Mouse (Mus musculus) intestine, embryonic 14.5 days (tissue): ENCODE measurements around the gene Anapc15-ps. TPM values are rescaled to one million over a fixed set of nuclear protein-coding genes. Genes with fewer than 3 reads are reported as not detected.

Source experiments
- ATAC-seq: fragments of 200-750 bp; cut with Nextera tagmentation; replicated peaks from 2 replicates; pipeline ENCODE4 v1.8.0; 2017; ENCODE audit warnings: low read depth, moderate number of reproducible peaks, moderate TSS enrichment, moderate library complexity; ENCODE audit not compliant: low FRiP score, low TSS enrichment
- DNase-seq: peaks from one replicate; pipeline ENCODE4 v3.0.0-alpha.2; 2018; ENCODE audit warnings: low spot score
- H3K27ac ChIP-seq: fragments of 300-500 bp; sonication (generic); 2 replicates; pipeline ENCODE4 v1.5.1; 2014; ENCODE audit warnings: low read depth, mild to moderate bottlenecking, control low read depth
- H3K27me3 ChIP-seq: fragments of 300-500 bp; sonication (generic); replicated peaks from 2 replicates; pipeline ENCODE4 v1.6.1; 2014; ENCODE audit warnings: low read length, control low read depth; ENCODE audit not compliant: control insufficient read depth, insufficient read depth
- H3K36me3 ChIP-seq: fragments of 300-500 bp; sonication (generic); 2 replicates; pipeline ENCODE4 v1.6.1; 2014; ENCODE audit warnings: low read length, control low read depth; ENCODE audit not compliant: control insufficient read depth, insufficient read depth
- H3K4me1 ChIP-seq: fragments of 300-500 bp; sonication (generic); replicated peaks from 2 replicates; pipeline ENCODE4 v1.6.1; 2014; ENCODE audit warnings: low read length, control low read depth, mixed read lengths; ENCODE audit not compliant: control insufficient read depth, insufficient read depth
- H3K4me2 ChIP-seq: fragments of 300-500 bp; sonication (generic); 2 replicates; pipeline ENCODE4 v1.6.1; 2014; ENCODE audit warnings: low read length
- H3K4me3 ChIP-seq: fragments of 300-500 bp; sonication (generic); 2 replicates; pipeline ENCODE4 v1.5.1; 2014; ENCODE audit warnings: low read depth, low read length, control low read depth, mixed read lengths
- H3K9ac ChIP-seq: fragments of 300-500 bp; sonication (generic); 2 replicates; pipeline ENCODE4 v1.6.1; 2014; ENCODE audit warnings: mild to moderate bottlenecking, low read length
- H3K9me3 ChIP-seq: fragments of 300-500 bp; sonication (generic); 2 replicates; pipeline ENCODE4 v1.6.1; 2016; ENCODE audit warnings: low read length, control low read depth; ENCODE audit not compliant: control insufficient read depth
- WGBS: fragments of 180-500 bp; shearing (Covaris S2); extraction: QIAGEN DNeasy Blood & Tissue Kit; methylation state at CpG from one replicate; pipeline ENCODE4 v1.1.7; 2014; 5-methylcytosine and 5-hydroxymethylcytosine counted together
- polyA plus RNA-seq: library from polyadenylated mRNA; unstranded; fragments of >200 nt; fragmentation: Nextera tagmentation; extraction: Ambion mirVana; gene quantifications from 2 replicates; pipeline ENCODE4 v1.2.1, GENCODE M21; 2014

Gene Anapc15-ps
- polyA plus RNA-seq, 1 experiment from 2014 or later, result not detected

DNA sequence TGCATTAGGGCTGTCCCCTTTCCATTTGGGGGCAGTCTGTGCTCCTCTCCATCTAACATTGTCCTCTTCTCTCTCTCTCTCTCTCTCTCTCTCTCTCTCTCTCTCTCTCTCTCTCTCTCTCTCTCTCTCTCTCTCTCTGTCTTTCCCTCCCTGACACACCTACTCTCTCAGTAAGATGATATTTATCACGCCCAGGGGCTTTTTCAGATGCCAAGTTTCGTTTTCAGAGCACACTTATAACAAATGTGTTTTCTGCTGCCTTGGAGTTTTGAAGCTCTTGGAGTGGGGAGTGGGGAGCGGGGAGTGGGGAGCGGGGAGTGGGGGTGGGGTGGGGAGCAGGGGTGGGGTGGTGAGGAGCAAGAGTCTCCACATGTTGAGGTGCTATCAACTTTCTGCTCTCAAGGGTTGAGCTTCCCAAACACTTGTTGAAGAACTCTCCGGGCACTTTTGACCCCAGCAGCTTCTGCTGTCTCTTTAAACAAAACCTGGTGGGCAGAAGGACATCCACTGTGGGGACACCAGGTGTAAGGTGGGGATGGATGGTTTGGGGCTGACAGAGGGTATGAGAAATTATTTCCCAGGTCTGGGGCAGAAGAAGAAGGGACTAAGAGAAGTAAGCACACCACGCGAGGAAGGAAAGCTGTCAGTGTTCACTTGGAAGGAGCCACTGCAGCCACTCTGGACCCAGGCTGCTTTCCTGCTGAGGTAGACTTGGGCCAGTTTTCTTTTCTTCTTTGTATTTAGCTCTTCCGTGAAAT is 36.8 kb upstream of the Anapc15-ps start:
- Histone ChIP-seq H3K27ac (no peak overlapping the region), H3K4me3 (no peak overlapping the region), H3K36me3 (no peaks in the 10 kb centered on the region), H3K4me1 (no peaks in the 10 kb centered on the region; the same call in 1 of the 2 replicates), H3K9ac (no peak overlapping the region), H3K9me3 (no peaks in the 10 kb centered on the region), H3K4me2 (no peak overlapping the region), H3K27me3 (no peaks in the 10 kb centered on the region)
- ATAC-seq, result no peak
- 72% methylated on average over 8 of the region's 8 CpGs for WGBS
- DNase-seq, result no peak

- no peak for DNase-seq
Observed at GRCm38 (mm10) chr10:95709143-95709880, 36.1 kb upstream of the Anapc15-ps start.

DNA sequence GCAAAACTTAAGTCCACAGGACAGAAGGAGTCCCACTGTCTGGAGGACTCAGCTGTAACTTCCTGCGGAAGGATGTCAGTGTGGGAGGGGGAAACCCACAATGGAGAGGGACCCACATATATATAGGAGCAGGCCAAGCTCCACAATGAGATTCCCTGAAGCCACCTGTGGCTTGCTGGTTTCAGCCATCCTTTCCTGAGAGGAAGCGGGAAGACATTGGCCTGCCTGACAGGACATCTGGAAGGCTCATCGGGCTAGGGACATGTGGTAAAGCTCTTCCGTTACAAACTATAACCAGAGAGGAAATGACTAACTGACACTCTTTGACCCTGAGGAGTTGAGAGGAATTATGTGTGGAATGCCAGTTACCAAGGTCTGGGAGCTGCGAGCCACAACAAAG is 34.8 kb upstream of the Anapc15-ps start:
- Histone ChIP-seq H3K27ac (no peak overlapping the region), H3K4me1 (no peaks in the 10 kb centered on the region; the same call in 1 of the 2 replicates), H3K9me3 (no peaks in the 10 kb centered on the region), H3K27me3 (no peaks in the 10 kb centered on the region), H3K4me2 (no peak overlapping the region), H3K4me3 (no peak overlapping the region), H3K9ac (no peak overlapping the region), H3K36me3 (no peaks in the 10 kb centered on the region)
- 47% methylated on average over 5 of the region's 5 CpGs for WGBS
- DNase-seq (no peak), ATAC-seq (no peak)

More at GRCm38 (mm10) chr10:95709143-95709880, 36.1 kb upstream of the Anapc15-ps start:
- ATAC-seq, result no peak
- WGBS, result 65% methylated on average over 10 of the region's 10 CpGs
- no peaks in the 10 kb centered on the region; the same call in 1 of the 2 replicates for H3K4me1 ChIP-seq
- H3K9me3 ChIP-seq, result no peaks in the 10 kb centered on the region
- H3K4me3 ChIP-seq, result no peak overlapping the region
- H3K36me3 ChIP-seq, result no peaks in the 10 kb centered on the region
- H3K27ac ChIP-seq, result no peak overlapping the region
- H3K4me2 ChIP-seq, result no peak overlapping the region
- H3K9ac ChIP-seq, result no peak overlapping the region
- no peaks in the 10 kb centered on the region for H3K27me3 ChIP-seq

DNA sequence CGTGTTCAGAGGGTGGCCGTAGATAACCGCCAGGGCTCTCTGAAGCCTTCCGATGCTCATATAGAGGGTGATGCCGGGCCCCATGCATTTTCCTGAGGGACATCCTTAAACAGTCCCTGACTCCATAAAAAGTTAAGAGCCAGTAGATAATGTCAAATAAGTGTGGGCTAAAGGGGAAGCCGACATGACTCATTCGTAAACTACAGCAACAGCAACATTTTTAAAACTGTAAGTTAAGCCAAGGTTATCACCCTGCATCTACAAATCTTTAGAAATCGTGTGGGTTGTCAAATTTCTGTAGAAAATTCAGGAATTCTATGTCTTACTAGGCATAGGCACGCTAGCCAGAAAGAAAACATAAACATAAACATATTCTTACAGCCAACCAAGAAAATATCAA is 33.6 kb upstream of the Anapc15-ps start:
- DNase-seq (no peak), ATAC-seq (no peak)
- Histone ChIP-seq H3K4me2 (no peak overlapping the region), H3K4me3 (no peak overlapping the region), H3K4me1 (no peaks in the 10 kb centered on the region; the same call in 1 of the 2 replicates), H3K9ac (no peak overlapping the region), H3K9me3 (no peaks in the 10 kb centered on the region), H3K36me3 (no peaks in the 10 kb centered on the region), H3K27me3 (no peaks in the 10 kb centered on the region), H3K27ac (no peak overlapping the region)
- 84% methylated on average over 9 of the region's 9 CpGs for WGBS

GRCm38 (mm10) chr10:95705747-95706146 is 32.5 kb upstream of the Anapc15-ps start:
- H3K4me1 ChIP-seq, result no peaks in the 10 kb centered on the region
- ATAC-seq (no peak), DNase-seq (no peak)
- H3K36me3 ChIP-seq, result no peaks in the 10 kb centered on the region
- H3K27me3 ChIP-seq, result no peaks in the 10 kb centered on the region
- H3K4me2 ChIP-seq, result no peak overlapping the region
- H3K9ac ChIP-seq, result no peak overlapping the region
- H3K27ac ChIP-seq, result no peak overlapping the region
- 79% methylated on average over 3 of the region's 3 CpGs for WGBS
- no peaks in the 10 kb centered on the region for H3K9me3 ChIP-seq
- no peak overlapping the region for H3K4me3 ChIP-seq

GRCm38 (mm10) chr10:95704847-95705246 is 31.6 kb upstream of the Anapc15-ps start:
- Histone ChIP-seq H3K4me3 (no peak overlapping the region), H3K4me2 (no peak overlapping the region), H3K27ac (no peak overlapping the region), H3K9me3 (no peaks in the 10 kb centered on the region), H3K4me1 (no peaks in the 10 kb centered on the region), H3K27me3 (no peaks in the 10 kb centered on the region), H3K36me3 (no peaks in the 10 kb centered on the region), H3K9ac (no peak overlapping the region)
- WGBS, result 91% methylated on average over 6 of the region's 6 CpGs
- no peak for DNase-seq
- no peak for ATAC-seq

GRCm38 (mm10) chr10:95703730-95704129 is 30.5 kb upstream of the Anapc15-ps start:
- Histone ChIP-seq H3K9me3 (no peaks in the 10 kb centered on the region), H3K36me3 (no peaks in the 10 kb centered on the region), H3K4me3 (no peak overlapping the region), H3K4me1 (no peaks in the 10 kb centered on the region), H3K9ac (no peak overlapping the region), H3K27ac (no peak overlapping the region), H3K27me3 (no peaks in the 10 kb centered on the region), H3K4me2 (no peak overlapping the region)
- ATAC-seq (no peak), DNase-seq (no peak)
- WGBS, result 87% methylated on average over 5 of the region's 5 CpGs

- no peak overlapping the region for H3K4me2 ChIP-seq
- no peaks in the 10 kb centered on the region for H3K4me1 ChIP-seq
- no peaks in the 10 kb centered on the region for H3K27me3 ChIP-seq
- H3K27ac ChIP-seq, result no peak overlapping the region
- no peak overlapping the region for H3K4me3 ChIP-seq
- no peaks in the 10 kb centered on the region for H3K9me3 ChIP-seq
- H3K36me3 ChIP-seq, result no peaks in the 10 kb centered on the region
- H3K9ac ChIP-seq, result no peak overlapping the region
- 59% methylated on average over 4 of the region's 4 CpGs for WGBS
- DNase-seq (no peak), ATAC-seq (no peak)
Observed at GRCm38 (mm10) chr10:95700422-95700821, 27.2 kb upstream of the Anapc15-ps start.
